ENCODE assay signal across 16 mouse cellular contexts in the genomic region with DNA sequence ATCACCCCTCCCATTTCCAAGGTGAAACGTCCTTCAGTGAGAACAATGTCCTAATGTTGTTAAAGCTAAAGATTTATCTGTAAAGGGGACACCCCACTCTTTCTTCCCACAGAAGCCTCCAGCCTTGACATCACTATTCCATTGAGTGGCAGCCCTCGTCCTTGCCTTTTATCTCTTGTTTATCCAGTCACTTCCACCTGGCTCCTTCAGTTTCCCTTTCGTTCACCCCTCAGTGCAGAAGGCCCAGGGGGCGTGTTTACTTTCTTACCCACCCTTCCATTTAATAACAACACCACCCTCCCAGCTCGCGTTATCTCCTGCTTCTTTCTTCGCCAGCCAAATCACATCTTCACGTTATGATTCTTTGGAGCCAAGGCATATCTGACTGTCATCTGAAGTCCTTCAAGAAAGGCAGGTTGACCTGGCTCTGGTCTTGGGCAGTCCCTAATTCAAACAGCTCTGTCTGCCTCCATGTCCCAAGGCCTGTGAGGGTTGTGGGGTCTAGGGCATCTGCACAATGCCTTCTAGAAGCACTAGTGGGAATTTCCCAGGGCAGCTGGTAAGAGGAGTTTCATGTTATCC.
"Had no signal": no experiment of that assay in that cellular context is flagged by ENCODE, and none has a peak within 500 bp of the region (broad histone marks: within the 10 kb centered on the region; RNA-seq: fewer than 3 reads in every experiment).

No protein-coding gene starts in this region.

- H3K9me3 ChIP-seq: limb, embryonic 12.5 days; liver, embryonic 13.5 days; lung, embryonic 15.5 days; megakaryocyte, embryonic 14.5 days; midbrain, embryonic 15.5 days; neural tube, embryonic 12.5 days had no signal

- DNase-seq: kidney, postnatal 10 days; kidney, postnatal 4 days; liver; liver, embryonic 13.5 days; liver, postnatal 0 days; lung, postnatal 14 days; thymus, adult 2 months; thymus, postnatal 25 days had no signal

- ATAC-seq: liver, postnatal 0 days; midbrain, embryonic 15.5 days had no signal

- H3K36me3 ChIP-seq: limb, embryonic 12.5 days; liver, embryonic 13.5 days; lung, embryonic 15.5 days; midbrain, embryonic 15.5 days; neural tube, embryonic 12.5 days had no signal

- H3K4me2 ChIP-seq: limb, embryonic 12.5 days; liver, embryonic 13.5 days; lung, embryonic 15.5 days; midbrain, embryonic 11.5 days; midbrain, embryonic 15.5 days; neural tube, embryonic 12.5 days had no signal

- H3K27me3 ChIP-seq: limb, embryonic 12.5 days; liver, embryonic 13.5 days; lung, embryonic 15.5 days; midbrain, embryonic 15.5 days; neural tube, embryonic 12.5 days had no signal

- H3K9ac ChIP-seq: limb, embryonic 12.5 days; liver, embryonic 13.5 days; liver, postnatal 0 days; lung, embryonic 15.5 days; midbrain, embryonic 15.5 days; neural tube, embryonic 12.5 days had no signal

- H3K4me1 ChIP-seq: neural tube, embryonic 12.5 days had no signal

- H3K4me3 ChIP-seq: layer of hippocampus, adult 2 months; limb, embryonic 12.5 days; liver, embryonic 13.5 days; lung, embryonic 15.5 days; megakaryocyte, embryonic 14.5 days; midbrain, embryonic 15.5 days; neural tube, embryonic 12.5 days had no signal

- H3K27ac ChIP-seq: layer of hippocampus, adult 2 months; limb, embryonic 12.5 days; liver, embryonic 13.5 days; lung, embryonic 15.5 days; midbrain, embryonic 15.5 days; neural tube, embryonic 12.5 days; stomach, postnatal 0 days had no signal
